Comparison of ENCODE assay signal across 13 mouse cellular contexts in genomic region chr6:99191636-99192137, GRCm38 (mm10).
A peak's percentile ranks its signal among the peaks of the same experiment; 100 is the strongest.
DNase-seq lines count a peak whose midpoint lies in the region; ATAC-seq and TF ChIP-seq lines count a peak whose summit lies in the region.
"Had no signal": no experiment of that assay in that cellular context is flagged by ENCODE, and none has a peak within 500 bp of the region (broad histone marks: within the 10 kb centered on the region; RNA-seq: fewer than 3 reads in every experiment).

No protein-coding gene starts in this region.

- no peaks in the 10 kb centered on the region for H3K9me3 ChIP-seq in forebrain, embryonic 10.5 days
- H3K9me3 ChIP-seq in forebrain, embryonic 11.5 days (ENCODE audit: control insufficient read depth, low read length) = no peaks in the 10 kb centered on the region
- no peaks in the 10 kb centered on the region for H3K9me3 ChIP-seq in liver, embryonic 14.5 days (ENCODE audit: control insufficient read depth, low read length)
- no peaks in the 10 kb centered on the region for H3K9me3 ChIP-seq in midbrain, postnatal 0 days (ENCODE audit: low read length)
- H3K9me3 ChIP-seq: embryonic facial prominence, embryonic 13.5 days; liver, embryonic 15.5 days had no signal

- DNase-seq in forebrain, embryonic 10.5 days (ENCODE audit: extremely low spot score, low spot score) = no peak
- DNase-seq in forebrain, embryonic 11.5 days (ENCODE audit: low spot score) = no peak
- DNase-seq in liver, embryonic 14.5 days (ENCODE audit: low read depth in 3 of 3, low spot score in 3 of 3) = no peak
- no peak for DNase-seq in liver
- peak; percentile 50 for DNase-seq in midbrain, postnatal 0 days (ENCODE audit: low spot score)
- DNase-seq in ovary, postnatal 14 days (ENCODE audit: low spot score) = no peak
- no peak for DNase-seq in cerebellum, postnatal 36 days
- DNase-seq: adrenal gland, adult 2 months; kidney, adult 11 months; right cerebral cortex, postnatal 14 days had no signal

- no peaks in the 10 kb centered on the region for H3K27me3 ChIP-seq in forebrain, embryonic 10.5 days (ENCODE audit: poor library complexity, severe bottlenecking)
- H3K27me3 ChIP-seq in forebrain, embryonic 11.5 days (ENCODE audit: control insufficient read depth, insufficient read depth, low read length) = no peaks in the 10 kb centered on the region
- no peaks in the 10 kb centered on the region for H3K27me3 ChIP-seq in liver, embryonic 14.5 days (ENCODE audit: control insufficient read depth, insufficient read depth, low read length)
- H3K27me3 ChIP-seq in midbrain, postnatal 0 days (ENCODE audit: insufficient read depth, low read length) = no peaks in the 10 kb centered on the region
- H3K27me3 ChIP-seq: liver, embryonic 15.5 days had no signal

- no peak for TF ChIP-seq EP300 in liver, embryonic 14.5 days (IDR thresholded peaks at IDR 0.05; ENCODE audit: low read depth)

- ATAC-seq in forebrain, embryonic 11.5 days (replicated peaks; ENCODE audit: low FRiP score) = no peak
- no peak for ATAC-seq in liver, embryonic 14.5 days (ENCODE audit: insufficient read depth)
- ATAC-seq in granulocyte monocyte progenitor cell, adult 5-6 weeks (replicated peaks; ENCODE audit: poor library complexity, severe bottlenecking) = peak; percentile 26
- 0 out of 2 replicates have a peak, but pooled peaks have one; percentile 23 for ATAC-seq in midbrain, postnatal 0 days (ENCODE audit: low FRiP score)

- H3K4me3 ChIP-seq in forebrain, embryonic 10.5 days = no peak overlapping the region
- no peak overlapping the region for H3K4me3 ChIP-seq in forebrain, embryonic 11.5 days (ENCODE audit: low read depth, low read length)
- H3K4me3 ChIP-seq in liver, embryonic 14.5 days (ENCODE audit: insufficient read depth in 1 of 2, low read depth in 2 of 2, low read length in 2 of 2) = no peak overlapping the region
- H3K4me3 ChIP-seq in midbrain, postnatal 0 days (ENCODE audit: low read depth, low read length) = no peak overlapping the region
- H3K4me3 ChIP-seq: embryonic facial prominence, embryonic 13.5 days; liver, embryonic 15.5 days had no signal

- 60% methylated on average over 8 of the region's 8 CpGs for WGBS in forebrain, embryonic 10.5 days
- WGBS in forebrain, embryonic 11.5 days = 46% methylated on average over 8 of the region's 8 CpGs
- WGBS in liver, embryonic 14.5 days (ENCODE audit: insufficient replicate concordance) = 59% methylated on average over 8 of the region's 8 CpGs
- WGBS in midbrain, postnatal 0 days = 51% methylated on average over 8 of the region's 8 CpGs

- 0 out of 2 replicates have a peak, but pooled peaks have one; percentile 14 for TF ChIP-seq CTCF in liver, embryonic 14.5 days (IDR thresholded peaks at IDR 0.05; ENCODE audit: low read depth)
- peak; percentile 51 for TF ChIP-seq CTCF in midbrain, postnatal 0 days (IDR thresholded peaks at IDR 0.05)

- no peaks in the 10 kb centered on the region for H3K36me3 ChIP-seq in forebrain, embryonic 10.5 days (replicated peaks)
- H3K36me3 ChIP-seq in forebrain, embryonic 11.5 days (ENCODE audit: control insufficient read depth, insufficient read depth, low read length) = no peaks in the 10 kb centered on the region
- H3K36me3 ChIP-seq in liver, embryonic 14.5 days (replicated peaks; ENCODE audit: control insufficient read depth, insufficient read depth, low read depth) = no peaks in the 10 kb centered on the region
- no peaks in the 10 kb centered on the region for H3K36me3 ChIP-seq in midbrain, postnatal 0 days (ENCODE audit: insufficient read depth, low read length)
- H3K36me3 ChIP-seq: embryonic facial prominence, embryonic 13.5 days; liver, embryonic 15.5 days had no signal

- no peak overlapping the region; the same call in 1 of the 2 replicates for H3K9ac ChIP-seq in forebrain, embryonic 11.5 days (ENCODE audit: low read length)
- no peak overlapping the region for H3K9ac ChIP-seq in liver, embryonic 14.5 days (replicated peaks)
- no peak overlapping the region for H3K9ac ChIP-seq in midbrain, postnatal 0 days (replicated peaks; ENCODE audit: low read length, poor library complexity, severe bottlenecking)
- H3K9ac ChIP-seq: embryonic facial prominence, embryonic 13.5 days; liver, embryonic 15.5 days had no signal

- peak overlapping the region; percentile 22; the same call in 1 of the 2 replicates for H3K27ac ChIP-seq in forebrain, embryonic 10.5 days
- no peak overlapping the region for H3K27ac ChIP-seq in forebrain, embryonic 11.5 days (ENCODE audit: low read depth, low read length)
- no peak overlapping the region for H3K27ac ChIP-seq in liver, embryonic 14.5 days
- no peak overlapping the region for H3K27ac ChIP-seq in midbrain, postnatal 0 days (ENCODE audit: low read depth, low read length)
- H3K27ac ChIP-seq: embryonic facial prominence, embryonic 13.5 days; liver, embryonic 15.5 days had no signal

- H3K4me2 ChIP-seq in forebrain, embryonic 11.5 days (ENCODE audit: low read depth, low read length, severe bottlenecking) = no peak overlapping the region
- no peak overlapping the region for H3K4me2 ChIP-seq in liver, embryonic 14.5 days (ENCODE audit: low read depth)
- no peak overlapping the region; the same call in 1 of the 2 replicates for H3K4me2 ChIP-seq in midbrain, postnatal 0 days (ENCODE audit: low read depth, low read length, poor library complexity, severe bottlenecking)
- H3K4me2 ChIP-seq: embryonic facial prominence, embryonic 13.5 days; liver, embryonic 15.5 days had no signal

- H3K4me1 ChIP-seq in forebrain, embryonic 10.5 days = peaks cover 64% of the 10 kb centered on the region
- H3K4me1 ChIP-seq in forebrain, embryonic 11.5 days (replicated peaks; ENCODE audit: control insufficient read depth, insufficient read depth, low read length) = peaks cover 6% of the 10 kb centered on the region
- H3K4me1 ChIP-seq in liver, embryonic 14.5 days (replicated peaks; ENCODE audit: control insufficient read depth in 2 of 2, insufficient read depth in 2 of 2, low read length in 1 of 2) = peaks cover 0 to 3% of the 10 kb centered on the region in 2 experiments; a peak in 3 of 4 replicates
- 0 out of 2 replicates have a peak, but pooled peaks cover 6% of the 10 kb centered on the region for H3K4me1 ChIP-seq in midbrain, postnatal 0 days (ENCODE audit: insufficient read depth, low read length)

Comparison
In these comparisons a context has a peak if more than half of its experiments do, and no peak if none do; other contexts are left out.
1. ATAC-seq: peak in granulocyte monocyte progenitor cell, adult 5-6 weeks (single experiment) and midbrain, postnatal 0 days (single experiment); none in forebrain, embryonic 11.5 days (single experiment) and liver, embryonic 14.5 days (single experiment).